Mouse (Mus musculus) kidney, adult 2 months (tissue): ENCODE data around the gene Tom1. TPM values are rescaled to one million over a fixed set of nuclear protein-coding genes. Genes with fewer than 3 reads are reported as not detected.

Experiments
- DNase-seq: peaks from one replicate; pipeline ENCODE4 v3.0.0; 2021
- H3K27ac ChIP-seq: fragments of 200-500 bp; 2 replicates; pipeline ENCODE4 v1.5.1; 2012; ENCODE audit warnings: low read depth, low read length, control low read depth, inconsistent platforms; ENCODE audit not compliant: insufficient read depth
- H3K27me3 ChIP-seq: fragments of 200-500 bp; replicated peaks from 2 replicates; pipeline ENCODE4 v1.6.1; 2012; ENCODE audit warnings: mild to moderate bottlenecking, moderate library complexity, low read length, inconsistent platforms; ENCODE audit not compliant: control insufficient read depth, insufficient read depth
- H3K36me3 ChIP-seq: fragments of 200-500 bp; 2 replicates; pipeline ENCODE4 v1.6.1; 2012; ENCODE audit warnings: mild to moderate bottlenecking, moderate library complexity, low read length, inconsistent platforms; ENCODE audit not compliant: control insufficient read depth, insufficient read depth
- H3K4me1 ChIP-seq: fragments of 200-500 bp; 2 replicates; pipeline ENCODE4 v1.6.1; 2011; ENCODE audit warnings: low read length; ENCODE audit not compliant: control insufficient read depth, insufficient read depth
- H3K4me3 ChIP-seq: fragments of 200-500 bp; 2 replicates; pipeline ENCODE4 v1.5.1; 2011; ENCODE audit warnings: mild to moderate bottlenecking, low read depth, low read length, control low read depth; ENCODE audit not compliant: insufficient read depth
- CTCF ChIP-seq: fragments of 200-500 bp; conservative IDR thresholded peaks from 2 replicates; pipeline ENCODE4 v1.5.1; 2011; ENCODE audit warnings: low read depth, mild to moderate bottlenecking, control low read depth, low read length, moderate library complexity, mixed read lengths; ENCODE audit not compliant: insufficient read depth, insufficient read length
- POLR2A ChIP-seq: fragments of 200-500 bp; IDR thresholded peaks from one replicate; pipeline ENCODE4 v1.6.1; 2011; ENCODE audit warnings: low read depth, low read length, control low read depth
- WGBS: fragments of 180-500 bp; shearing (Covaris S2); methylation state at CpG from one replicate; pipeline ENCODE4 v1.1.7; 2018; 5-methylcytosine and 5-hydroxymethylcytosine counted together
- polyA plus RNA-seq: library from polyadenylated mRNA; depleted of rRNA; stranded (reverse); fragments of >200 nt; gene quantifications from 2 replicates; pipeline ENCODE4 v1.2.3, GENCODE M21; 2012

Gene Tom1
- polyA plus RNA-seq, 1 experiment = 84.8 TPM

GRCm38 (mm10) chr8:75081364-75082040 is 48.0 kb downstream of the Tom1 start:
- TF ChIP-seq POLR2A = no peak
- TF ChIP-seq CTCF = no peak
- H3K27ac ChIP-seq = no peak overlapping the region
- no peaks in the 10 kb centered on the region for H3K36me3 ChIP-seq
- DNase-seq = no peak
- H3K27me3 ChIP-seq = no peaks in the 10 kb centered on the region
- peaks cover 12% of the 10 kb centered on the region for H3K4me1 ChIP-seq
- no peak overlapping the region for H3K4me3 ChIP-seq
- 67% methylated on average over 9 of the region's 9 CpGs for WGBS

DNA sequence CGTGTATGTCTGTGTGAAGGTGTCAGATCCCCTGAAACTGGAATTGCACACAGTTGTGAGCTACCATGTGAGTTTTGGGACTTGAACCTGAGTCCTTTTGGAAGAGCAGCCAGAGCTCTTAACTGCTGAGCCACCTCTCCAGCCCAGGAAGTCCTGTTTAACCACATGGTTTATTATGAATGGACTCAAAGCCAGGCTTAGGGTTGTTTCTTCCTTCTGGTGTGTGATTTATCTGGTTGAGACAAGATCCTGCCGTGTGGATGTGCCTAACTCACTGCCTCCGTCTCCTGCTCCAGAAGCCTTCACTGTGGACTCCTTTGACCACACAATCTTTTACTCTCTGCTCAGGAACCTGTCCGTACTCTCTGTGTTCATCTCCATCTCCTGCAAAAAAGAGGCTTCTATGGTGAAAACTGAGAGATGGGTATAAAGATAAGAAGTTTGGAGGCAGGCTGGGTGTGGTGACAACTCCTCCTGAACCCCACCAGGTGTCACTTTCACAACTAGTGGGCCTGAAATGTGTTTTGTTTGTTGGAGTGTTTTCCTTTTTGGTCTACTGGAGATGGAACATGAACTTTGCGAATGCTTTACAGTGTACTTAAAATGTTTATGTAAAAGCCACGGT is 48.8 kb downstream of the Tom1 start:
- Histone ChIP-seq H3K36me3 (no peaks in the 10 kb centered on the region), H3K27ac (no peak overlapping the region), H3K4me3 (no peak overlapping the region), H3K27me3 (no peaks in the 10 kb centered on the region), H3K4me1 (peaks cover 12% of the 10 kb centered on the region)
- no peak for DNase-seq
- TF ChIP-seq CTCF (no peak), POLR2A (no peak)
- 75% methylated on average over 6 of the region's 6 CpGs for WGBS

DNA sequence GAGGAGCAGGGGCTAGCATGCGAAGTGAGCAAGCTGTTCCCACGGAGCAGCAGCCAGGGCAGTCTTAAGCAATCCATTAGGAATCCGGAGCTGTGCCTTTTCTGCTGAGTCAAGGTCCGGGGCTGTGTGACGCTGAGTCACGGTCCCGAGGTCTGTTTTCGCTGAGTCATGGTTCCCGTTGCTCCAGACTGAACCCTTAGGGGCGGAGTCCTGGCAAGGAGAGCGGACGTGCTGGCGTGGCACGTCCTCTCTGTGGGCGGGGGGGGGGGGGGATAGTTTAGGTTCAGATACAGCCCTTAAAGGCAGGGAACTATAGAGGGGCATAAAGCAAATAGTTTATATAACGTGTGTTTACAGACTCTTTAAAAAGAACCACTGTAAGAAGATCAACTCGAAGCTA is 50.3 kb downstream of the Tom1 start:
- 1% methylated on average over 17 of the region's 17 CpGs for WGBS
- peak overlapping the region; percentile 29; the same call in 1 of the 2 replicates for H3K4me3 ChIP-seq
- no peaks in the 10 kb centered on the region for H3K36me3 ChIP-seq
- H3K27ac ChIP-seq = no peak overlapping the region
- peak; percentile 98 for DNase-seq
- peaks cover 14% of the 10 kb centered on the region for H3K4me1 ChIP-seq
- no peaks in the 10 kb centered on the region for H3K27me3 ChIP-seq
- no peak for TF ChIP-seq CTCF
- no peak for TF ChIP-seq POLR2A

DNA sequence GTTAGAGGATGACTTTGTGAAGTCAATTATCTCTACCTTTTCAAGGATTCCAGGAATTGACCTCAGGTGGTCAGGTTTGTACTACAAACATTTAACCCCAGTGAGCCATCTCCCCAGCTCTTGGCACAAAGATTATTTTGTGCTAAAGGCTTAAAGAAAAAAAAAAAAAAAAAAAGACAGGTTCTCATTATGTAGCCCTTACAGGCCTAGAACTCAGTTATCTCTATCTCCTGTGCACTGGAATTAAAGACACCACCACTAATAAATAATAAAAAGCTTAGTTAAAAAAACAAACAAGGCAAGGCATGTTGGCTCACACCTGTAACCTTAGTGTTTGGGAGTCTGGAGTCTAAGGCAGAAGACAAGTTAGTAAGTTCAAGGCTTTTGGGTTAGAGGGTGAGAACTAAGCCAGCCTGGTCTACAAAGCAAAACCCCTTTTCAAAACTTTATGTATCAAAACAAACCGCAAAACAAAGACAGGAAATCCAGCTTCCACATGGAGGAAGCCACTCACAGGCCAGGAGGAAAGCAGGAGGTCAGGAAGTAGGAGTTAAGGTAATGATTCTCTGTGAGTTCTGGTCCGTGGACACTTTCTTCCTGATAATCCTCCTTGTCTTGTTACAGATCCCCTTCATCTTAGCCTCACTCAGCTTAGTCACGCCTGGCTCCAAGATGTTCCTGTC is 51.0 kb downstream of the Tom1 start:
- Histone ChIP-seq H3K27me3 (no peaks in the 10 kb centered on the region), H3K36me3 (no peaks in the 10 kb centered on the region), H3K4me3 (no peak overlapping the region), H3K27ac (peak overlapping the region; percentile 56), H3K4me1 (peaks cover 20% of the 10 kb centered on the region)
- DNase-seq = peak; percentile 46
- 61% methylated on average over 3 of the region's 3 CpGs for WGBS
- TF ChIP-seq POLR2A (no peak), CTCF (no peak)

DNA sequence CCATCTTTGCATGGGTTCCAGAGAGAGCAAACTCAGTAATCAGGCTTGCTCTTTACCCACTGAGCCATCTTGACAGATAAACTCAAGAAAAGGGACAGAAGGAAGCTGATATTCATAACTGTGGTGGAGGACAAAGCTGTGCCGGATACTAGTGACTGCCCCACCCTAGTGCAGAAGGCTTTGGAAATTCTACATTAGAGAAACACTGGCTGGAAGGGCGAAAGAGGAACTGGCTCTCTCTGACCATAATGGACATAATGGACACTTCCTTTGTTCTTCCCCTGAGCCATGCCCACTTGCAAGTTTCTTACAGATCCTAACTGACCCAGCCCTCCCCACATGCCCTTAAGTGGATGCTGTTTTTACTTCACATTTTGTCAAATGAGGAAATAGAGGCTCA is 52.5 kb downstream of the Tom1 start:
- peaks cover 20% of the 10 kb centered on the region for H3K4me1 ChIP-seq
- H3K27ac ChIP-seq = no peak overlapping the region
- TF ChIP-seq POLR2A (no peak), CTCF (no peak)
- WGBS = 75% methylated on average over 2 of the region's 2 CpGs
- DNase-seq = no peak
- no peak overlapping the region for H3K4me3 ChIP-seq
- no peaks in the 10 kb centered on the region for H3K36me3 ChIP-seq
- no peaks in the 10 kb centered on the region for H3K27me3 ChIP-seq

- peaks cover 20% of the 10 kb centered on the region for H3K4me1 ChIP-seq
- no peak overlapping the region for H3K27ac ChIP-seq
- H3K27me3 ChIP-seq = no peaks in the 10 kb centered on the region
- peak; percentile 77 for DNase-seq
- H3K36me3 ChIP-seq = no peaks in the 10 kb centered on the region
- TF ChIP-seq POLR2A (no peak), CTCF (no peak)
- no peak overlapping the region for H3K4me3 ChIP-seq
These were observed 53.6 kb downstream of the Tom1 start for GRCm38 (mm10) chr8:75087127-75087526.
